Mouse (Mus musculus) T-helper 2 cell (primary cell): ENCODE data around the gene Ltb4r1.

Experiments
- in situ Hi-C: fragments of 300-600 bp; cut with MboI, MseI; formaldehyde crosslinking; loops from one replicate; pipeline ENCODE4 v1.15.1; 2025; ENCODE audit warnings: high pct_unique_total_duplicates

The Ltb4r1 gene

DNA sequence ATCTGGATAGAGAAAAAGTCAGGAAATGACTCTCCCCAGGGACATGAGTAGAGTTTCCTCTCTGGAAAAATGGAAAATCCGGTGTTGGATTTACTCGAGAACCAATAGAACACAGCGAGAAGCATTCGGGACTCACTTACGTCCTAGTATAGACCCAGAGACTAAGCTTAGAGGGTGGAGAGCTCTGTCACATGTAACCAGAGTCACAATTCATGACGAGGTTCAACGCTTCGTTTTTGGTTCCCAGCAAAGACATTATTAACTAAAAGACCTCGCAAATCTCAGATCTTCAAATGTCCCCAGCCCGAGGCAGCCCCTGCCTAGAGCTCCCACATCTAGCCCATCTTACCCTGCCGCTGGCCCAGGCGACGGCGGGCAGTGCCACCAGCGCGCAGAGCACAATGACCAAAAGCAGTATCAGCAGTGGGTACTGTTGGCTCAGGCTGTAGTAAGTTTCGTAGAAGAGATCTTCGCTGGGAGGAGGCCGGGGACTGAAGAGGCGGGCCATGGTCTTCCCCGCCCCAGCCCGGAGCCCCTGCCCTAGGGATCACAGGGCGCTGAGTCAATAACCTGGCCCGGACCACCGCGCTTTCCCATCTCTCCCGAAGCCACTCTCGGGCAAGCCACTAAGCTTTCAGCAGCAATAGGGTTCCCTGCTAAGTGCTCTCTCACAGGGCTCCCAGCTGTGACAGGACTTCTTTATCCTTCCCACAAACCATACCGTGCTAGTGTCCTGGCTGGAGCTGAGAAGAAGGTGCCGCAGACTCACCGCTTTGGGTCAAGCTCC lies 17.6 kb downstream of the Ltb4r1 start:
- in situ Hi-C loops, result no loop called here

- in situ Hi-C loops, result no loop called here
Observed at GRCm38 (mm10) chr14:55783958-55784235, 18.1 kb downstream of the Ltb4r1 start, which contains the start of gene Adcy4. Gene Adcy4, minus strand, starts transcription at chr14:55784095.

DNA sequence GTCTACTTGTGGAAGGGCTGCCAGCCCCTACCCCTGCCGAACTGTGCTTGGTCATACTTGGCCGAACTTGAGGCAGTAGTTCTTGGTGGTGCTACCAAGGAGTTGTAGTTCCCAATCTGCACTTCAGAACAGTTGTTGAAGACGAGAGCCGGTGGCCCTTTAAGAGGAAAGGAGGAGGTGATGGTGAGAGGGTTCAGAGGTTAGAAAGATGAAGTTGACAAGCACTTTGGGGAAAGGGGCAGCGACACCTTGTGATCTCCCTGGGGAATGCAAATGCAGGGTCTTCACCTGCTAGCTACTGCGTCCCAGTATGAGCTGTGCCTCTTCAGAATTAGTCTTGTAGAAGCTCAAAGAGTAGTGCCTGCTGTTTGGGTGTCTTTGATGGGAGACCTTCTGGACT lies 19.4 kb downstream of the Ltb4r1 start:
- in situ Hi-C loops, result loop anchor here (5.0 kb wide), 1 partner anchor 47 kb away; no protein-coding TSS in a partner anchor

GRCm38 (mm10) chr14:55787731-55788130 lies 22.0 kb downstream of the Ltb4r1 start:
- in situ Hi-C loops, result loop anchor here (5.0 kb wide), 1 partner anchor 45 kb away; no protein-coding TSS in a partner anchor

GRCm38 (mm10) chr14:55788256-55789050 lies 22.7 kb downstream of the Ltb4r1 start, which contains the start of gene Ripk3:
Gene Ripk3, minus strand, starts transcription at chr14:55788865.
- in situ Hi-C loops, result loop anchor here (5.0 kb wide), 1 partner anchor 44 kb away; no protein-coding TSS in a partner anchor

GRCm38 (mm10) chr14:55793461-55793860 lies 27.7 kb downstream of the Ltb4r1 start:
- in situ Hi-C loops, result no loop called here

DNA sequence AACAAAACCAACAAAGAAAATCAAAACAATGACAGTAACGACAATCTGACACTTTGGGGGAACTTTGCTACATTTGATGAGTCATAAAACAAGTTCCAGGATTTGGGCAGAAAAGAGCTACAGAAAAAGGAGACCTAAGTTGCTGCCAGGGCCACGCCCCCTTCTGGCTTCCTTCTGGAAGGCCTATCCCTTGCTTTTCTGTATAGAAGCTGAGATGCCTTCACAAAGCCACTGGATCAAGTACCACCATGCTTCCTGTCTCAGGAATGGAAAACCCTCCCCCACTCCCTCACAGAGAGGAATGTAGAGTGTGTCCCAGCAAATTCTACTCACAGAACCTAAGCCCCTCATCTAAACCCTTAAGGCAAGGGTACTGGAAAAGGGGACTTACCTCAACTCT lies 28.2 kb downstream of the Ltb4r1 start:
- in situ Hi-C loops, result no loop called here

DNA sequence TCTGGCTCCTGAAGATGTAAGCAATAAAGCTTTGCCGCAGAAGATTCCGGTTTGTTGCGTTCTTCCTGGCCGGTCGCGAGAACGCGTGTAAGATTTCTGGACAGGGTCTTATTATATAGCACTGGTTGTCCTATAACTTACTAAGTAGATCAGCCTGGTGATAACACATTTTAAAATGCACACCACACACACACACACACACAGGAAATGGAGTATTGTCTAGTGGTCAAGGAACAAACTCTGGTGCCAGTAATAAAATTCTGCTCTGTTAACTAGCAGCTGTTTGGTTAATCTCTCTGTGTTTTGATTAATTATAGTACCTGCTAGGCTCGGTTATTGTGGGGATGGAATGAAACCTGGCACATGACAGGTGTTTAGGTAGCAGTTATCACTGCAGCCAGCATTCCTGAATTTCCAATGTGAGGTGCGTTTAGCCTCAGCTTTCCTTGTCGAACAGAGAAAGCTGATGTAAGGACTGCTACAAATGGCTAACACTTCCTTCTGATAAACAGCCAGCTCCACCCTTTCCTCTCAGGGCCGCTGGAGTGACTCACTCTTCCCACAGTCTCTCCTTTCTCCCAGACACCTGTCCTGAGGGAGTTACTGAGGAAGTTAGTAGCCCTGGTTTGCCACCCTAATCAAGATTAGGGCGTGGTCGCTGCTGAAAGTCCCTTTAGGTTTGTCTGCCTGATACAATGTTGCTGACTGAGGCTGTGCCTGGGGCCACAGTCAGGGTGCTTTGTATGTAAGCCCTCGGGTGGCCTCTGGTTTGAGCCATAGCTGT lies 29.8 kb downstream of the Ltb4r1 start:
- in situ Hi-C loops, result no loop called here

GRCm38 (mm10) chr14:55814885-55815284 lies 49.1 kb downstream of the Ltb4r1 start:
- in situ Hi-C loops, result no loop called here

- in situ Hi-C loops, result no loop called here
Observed at GRCm38 (mm10) chr14:55815310-55815751, 49.6 kb downstream of the Ltb4r1 start.
